Mouse (Mus musculus) spleen, postnatal 4 days (tissue): Measurements from ENCODE around the gene Zc3h15.
A peak's percentile ranks its signal among the peaks of the same experiment; 100 is the strongest.
"Not testable (repeated sequence)": the region's sequence is repeated elsewhere in the genome, so short reads cannot be mapped to it uniquely, and the experiment has no call there.

Experiments
- DNase-seq, 2 experiments: peaks; one replicate each; pipeline ENCODE4 v3.0.0; 2022; ENCODE audit warnings: low spot score in 2 of 2

Zc3h15 gene

DNA sequence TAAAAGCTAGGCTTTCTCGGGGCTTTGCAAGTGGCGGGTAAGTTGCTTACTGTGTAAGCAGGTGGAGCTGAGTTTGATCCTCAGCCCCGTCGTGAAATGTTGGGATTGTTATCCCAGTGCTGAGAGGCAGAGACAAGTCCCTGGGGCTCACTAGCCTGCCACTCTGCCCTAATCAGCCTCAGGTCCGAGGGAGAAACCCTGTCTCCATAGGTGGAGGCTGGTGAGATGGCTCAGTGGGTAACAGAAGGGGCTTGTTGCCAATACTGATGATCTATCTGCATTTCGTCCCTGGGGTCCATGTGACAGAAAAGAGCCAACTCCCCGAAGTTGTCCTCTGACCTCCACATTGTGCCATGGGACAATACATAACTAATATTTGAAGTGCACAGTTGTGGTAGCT lies 30.2 kb downstream of the Zc3h15 start:
- no peak for DNase-seq

DNA sequence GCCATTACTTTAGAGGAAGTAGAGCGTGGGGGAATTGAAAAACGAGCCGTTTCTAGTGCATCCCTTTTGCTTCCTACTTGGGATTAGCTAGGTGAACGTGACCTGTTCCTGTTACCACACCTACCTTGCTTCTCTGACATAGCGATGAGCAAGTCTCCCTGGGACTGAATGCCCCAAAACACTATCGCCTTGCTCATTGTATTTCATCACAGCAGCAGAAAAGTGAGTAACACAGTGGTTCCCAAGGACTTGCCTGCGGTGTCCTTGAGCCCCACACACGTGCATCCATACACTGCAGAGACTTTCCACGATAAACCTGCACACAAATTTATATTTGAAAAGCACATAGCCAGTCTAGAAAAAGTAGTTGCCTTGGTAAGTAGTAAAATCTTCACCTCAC lies 30.7 kb downstream of the Zc3h15 start:
- DNase-seq, result no peak

DNA sequence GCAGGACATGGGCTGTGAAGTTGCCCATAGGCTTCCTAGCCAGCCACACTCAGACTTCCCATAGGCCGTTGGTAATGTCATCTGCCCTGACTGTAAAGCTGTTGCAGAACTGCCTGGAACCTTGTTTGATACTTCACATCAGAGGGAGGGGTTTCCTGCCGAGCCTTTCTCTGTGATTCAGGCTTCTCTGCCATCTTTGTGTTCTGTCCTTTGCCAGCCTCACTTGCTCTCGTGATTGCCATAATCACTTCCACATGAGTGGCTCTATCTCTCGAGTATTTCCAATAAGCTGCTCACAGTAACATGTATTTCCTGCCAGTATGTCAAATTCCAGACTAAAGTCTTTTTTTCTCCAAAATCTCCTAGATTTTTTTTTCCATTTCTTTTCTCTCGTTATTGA lies 31.4 kb downstream of the Zc3h15 start:
- DNase-seq, result no peak

DNA sequence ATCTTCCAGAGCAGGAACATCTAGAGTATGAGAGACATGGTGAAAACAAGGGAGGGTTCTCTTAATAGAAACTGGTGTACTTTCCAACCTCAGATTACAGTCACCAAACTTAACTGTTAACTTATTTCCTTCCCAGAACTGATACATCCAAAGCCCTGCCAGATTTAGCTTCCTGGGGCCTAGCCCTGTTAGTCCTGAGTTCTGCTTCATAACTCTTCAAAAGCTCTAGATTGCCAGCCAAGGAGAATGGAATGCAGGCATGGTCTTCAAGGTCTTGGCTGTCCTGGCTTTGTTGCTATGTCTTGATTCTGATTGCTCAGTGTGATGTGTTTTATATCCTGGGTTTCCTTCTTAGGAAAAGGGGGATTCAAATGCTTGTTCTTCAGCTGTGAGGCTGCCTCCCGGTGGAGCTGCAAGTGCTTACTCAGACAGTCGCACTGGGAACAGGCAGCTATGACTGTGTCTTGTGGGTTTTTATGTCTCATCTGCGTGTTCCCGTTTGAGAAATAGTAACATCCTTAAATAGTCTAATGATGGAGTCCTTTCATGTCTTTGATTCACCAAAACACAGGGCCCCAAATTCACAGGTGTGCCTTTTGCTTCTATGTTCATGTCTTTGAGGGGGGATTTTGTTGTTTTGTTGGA lies 32.1 kb downstream of the Zc3h15 start:
- DNase-seq, result no peak

DNA sequence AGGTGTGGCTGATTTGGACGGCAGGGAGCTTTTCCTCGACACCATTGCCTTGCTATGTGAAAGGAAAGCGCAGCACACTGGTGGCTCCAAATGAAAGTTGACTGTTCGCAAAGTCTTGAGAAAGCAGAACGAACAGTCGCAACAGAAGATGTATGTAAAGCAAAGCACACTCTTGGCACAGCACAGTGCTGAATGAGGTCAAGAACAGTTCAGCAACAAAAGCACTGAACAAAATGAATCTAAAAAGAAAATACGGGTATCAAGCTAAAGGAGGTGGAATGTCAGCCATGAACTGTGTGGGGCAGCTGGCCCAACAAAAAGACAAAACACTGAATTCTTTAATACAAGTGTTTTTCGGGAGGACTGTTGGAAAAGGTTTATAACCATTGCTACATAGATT lies 37.1 kb downstream of the Zc3h15 start:
- DNase-seq, result no peak

DNA sequence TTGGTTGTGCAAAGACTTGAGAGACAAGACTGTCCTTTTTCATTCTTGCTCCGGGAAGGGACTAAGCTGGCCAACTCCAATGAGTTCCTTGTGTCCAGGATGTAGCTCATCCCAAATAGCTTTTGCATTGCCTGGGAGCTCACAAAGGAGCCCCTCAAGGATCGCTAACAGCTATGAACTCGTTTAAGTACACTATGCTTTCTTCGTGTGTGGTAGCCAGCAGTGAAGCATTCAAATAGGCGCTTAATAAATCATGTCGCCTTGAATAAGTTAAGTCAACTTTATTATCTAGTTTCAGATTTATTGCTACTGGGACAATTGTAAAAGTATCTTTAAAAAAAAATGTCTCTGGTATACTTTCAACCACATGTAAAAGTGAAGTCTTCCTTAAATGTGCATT lies 37.5 kb downstream of the Zc3h15 start:
- DNase-seq, result peak in 1 of 2 experiments; percentile 29

DNA sequence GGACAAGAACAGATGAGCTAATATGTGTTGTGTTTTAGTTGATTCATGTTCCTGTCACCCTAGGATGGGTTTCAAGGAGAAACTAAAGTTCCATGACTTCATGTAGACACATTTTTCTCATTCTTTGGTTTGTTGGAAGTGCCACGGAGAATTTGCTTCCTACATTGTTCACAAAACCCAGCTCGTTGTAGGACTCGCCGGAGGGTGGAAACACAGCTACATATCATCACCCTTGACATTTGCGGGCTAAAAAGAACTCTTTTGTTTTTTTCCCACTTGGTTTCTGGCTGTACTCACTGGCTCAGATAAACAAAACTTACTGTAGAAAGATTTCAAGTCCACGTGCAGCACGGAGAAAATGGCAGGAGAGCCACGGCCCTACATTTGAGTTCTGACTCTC lies 38.0 kb downstream of the Zc3h15 start:
- peak in 1 of 2 experiments; percentile 19 for DNase-seq

DNA sequence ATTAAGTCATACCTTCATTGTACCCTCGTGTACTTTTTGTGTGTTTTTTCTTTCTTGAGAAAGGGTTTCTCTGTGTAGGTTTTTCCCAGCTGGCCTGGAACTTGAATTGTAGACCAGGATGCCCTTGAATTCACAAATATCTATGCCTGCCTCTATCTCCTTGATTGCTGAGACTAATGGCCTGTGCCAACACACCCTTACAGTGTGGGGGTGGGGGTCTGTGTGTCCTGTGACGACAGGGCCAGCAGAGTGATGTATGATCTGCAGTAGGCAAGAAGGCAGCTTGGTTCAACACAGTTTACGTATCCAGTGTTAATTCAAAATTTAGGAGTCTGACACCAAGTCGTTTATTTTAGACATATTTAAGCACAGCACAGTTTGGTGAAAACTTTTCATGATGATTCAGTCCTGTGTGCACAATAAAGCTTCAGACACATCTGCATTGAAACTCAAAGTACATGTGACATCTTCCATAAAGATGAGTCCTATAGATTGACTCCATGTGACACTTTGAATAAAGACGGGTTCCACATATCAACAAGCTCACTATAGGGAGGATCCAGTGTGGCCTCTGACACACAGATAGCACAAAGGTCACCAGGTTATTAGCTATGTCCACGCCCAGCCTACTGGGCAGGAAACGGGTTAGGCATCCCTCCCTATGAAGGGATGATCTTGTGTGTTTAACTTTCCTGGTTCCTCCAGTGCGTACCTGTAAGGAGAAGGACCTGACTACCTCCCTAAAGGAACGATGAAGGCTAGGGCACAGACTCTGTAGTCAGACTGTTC lies 39.7 kb downstream of the Zc3h15 start:
- peak in 1 of 2 experiments; percentile 24 for DNase-seq

DNA sequence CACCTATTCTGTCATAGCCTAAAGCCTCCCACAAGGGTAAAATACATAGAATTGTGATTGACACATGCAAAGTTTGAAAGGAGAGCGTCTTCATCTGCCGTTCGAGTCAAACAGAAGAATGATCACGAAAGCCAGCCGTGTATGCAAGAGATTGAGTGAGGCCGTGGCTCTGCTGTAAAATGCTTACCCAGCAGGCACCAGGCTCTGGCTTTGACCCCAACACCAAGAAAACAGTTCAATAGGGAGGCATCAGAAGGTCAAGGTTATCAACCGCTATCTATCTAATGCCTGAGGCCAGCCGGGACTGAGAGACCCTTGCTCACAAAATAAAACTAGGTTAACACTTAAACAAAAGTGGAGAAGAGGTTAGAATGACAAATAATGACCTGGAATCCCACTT lies 40.5 kb downstream of the Zc3h15 start:
- no peak for DNase-seq

DNA sequence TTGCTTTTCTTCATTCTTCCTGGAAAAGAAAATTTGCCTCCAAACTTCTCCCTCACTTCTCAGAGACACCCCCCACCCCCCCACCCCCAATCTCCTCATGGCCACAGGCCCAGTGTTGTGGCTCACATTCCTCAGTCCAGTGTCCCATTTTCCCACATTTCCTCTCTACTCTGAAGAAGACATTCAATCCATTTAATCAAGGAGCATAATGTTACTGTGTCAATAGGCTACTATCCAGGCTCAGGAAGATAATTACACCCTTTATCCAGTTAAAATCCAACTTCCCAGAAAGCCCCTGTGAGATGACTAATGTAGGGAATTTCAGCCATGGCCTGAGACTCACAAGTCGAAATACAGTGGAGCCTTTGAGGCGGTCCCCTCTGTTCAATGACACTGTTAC lies 46.1 kb downstream of the Zc3h15 start:
- DNase-seq, result no peak

DNA sequence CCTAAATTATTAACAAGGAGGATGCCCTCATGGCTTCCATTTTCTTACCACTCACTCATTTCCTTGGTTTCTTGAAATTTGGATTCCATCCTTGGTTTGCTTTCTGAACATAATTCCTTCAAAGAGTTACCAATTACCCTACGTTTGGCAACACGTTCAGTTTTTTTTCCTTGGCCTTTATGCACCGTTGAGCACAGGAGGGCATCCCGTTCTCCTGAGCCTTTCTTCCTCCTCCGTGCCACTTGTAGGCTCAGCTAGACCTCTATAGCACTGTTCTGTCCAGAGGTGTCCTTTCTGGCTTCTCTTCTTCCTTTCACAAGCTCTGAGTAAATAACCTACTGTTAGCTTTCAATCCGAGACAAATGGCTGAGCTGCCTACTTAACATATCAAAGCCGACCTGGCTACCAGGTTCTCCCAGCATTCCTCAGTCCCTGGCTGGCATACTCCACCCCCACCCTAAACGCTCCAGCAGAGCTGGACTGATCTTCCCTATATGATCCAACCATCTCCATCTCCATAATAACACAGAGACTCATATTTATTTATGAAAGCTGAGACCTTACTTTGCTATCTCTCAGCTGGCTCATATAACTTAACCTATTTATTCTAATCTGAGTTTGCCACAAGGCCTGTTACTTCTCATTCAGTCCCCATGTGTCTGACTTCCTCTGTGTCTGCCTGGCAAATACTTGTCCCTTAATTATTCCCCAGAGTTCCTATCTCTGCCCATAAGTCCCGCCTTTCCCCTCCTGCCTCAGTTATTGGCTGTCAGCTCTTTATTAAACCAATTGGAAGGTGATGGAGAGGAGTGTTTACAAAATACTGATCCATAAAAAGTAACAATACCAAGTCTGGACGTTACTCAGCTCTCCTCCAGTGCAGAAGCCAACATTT lies 48.7 kb downstream of the Zc3h15 start:
- DNase-seq, result no peak

DNA sequence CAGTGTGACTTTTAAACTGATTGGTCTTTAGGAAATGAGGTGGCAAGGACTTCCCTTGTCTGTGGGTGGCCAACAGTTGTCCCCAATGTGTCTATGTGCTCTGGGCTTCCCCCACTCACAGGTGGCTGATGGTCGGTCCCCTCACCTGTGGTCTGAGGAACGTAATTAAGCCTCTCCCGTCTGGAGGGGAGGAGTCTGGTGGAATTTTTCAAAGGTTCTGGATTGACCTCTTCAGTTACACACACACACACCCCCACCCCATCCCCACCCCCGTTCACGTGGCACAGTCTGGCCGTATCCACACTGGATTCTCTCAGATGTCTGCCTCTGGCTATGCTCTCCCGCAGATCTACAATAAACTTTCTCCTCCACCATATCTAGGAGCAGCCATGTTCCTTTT lies 49.8 kb downstream of the Zc3h15 start:
- DNase-seq, result no peak

DNA sequence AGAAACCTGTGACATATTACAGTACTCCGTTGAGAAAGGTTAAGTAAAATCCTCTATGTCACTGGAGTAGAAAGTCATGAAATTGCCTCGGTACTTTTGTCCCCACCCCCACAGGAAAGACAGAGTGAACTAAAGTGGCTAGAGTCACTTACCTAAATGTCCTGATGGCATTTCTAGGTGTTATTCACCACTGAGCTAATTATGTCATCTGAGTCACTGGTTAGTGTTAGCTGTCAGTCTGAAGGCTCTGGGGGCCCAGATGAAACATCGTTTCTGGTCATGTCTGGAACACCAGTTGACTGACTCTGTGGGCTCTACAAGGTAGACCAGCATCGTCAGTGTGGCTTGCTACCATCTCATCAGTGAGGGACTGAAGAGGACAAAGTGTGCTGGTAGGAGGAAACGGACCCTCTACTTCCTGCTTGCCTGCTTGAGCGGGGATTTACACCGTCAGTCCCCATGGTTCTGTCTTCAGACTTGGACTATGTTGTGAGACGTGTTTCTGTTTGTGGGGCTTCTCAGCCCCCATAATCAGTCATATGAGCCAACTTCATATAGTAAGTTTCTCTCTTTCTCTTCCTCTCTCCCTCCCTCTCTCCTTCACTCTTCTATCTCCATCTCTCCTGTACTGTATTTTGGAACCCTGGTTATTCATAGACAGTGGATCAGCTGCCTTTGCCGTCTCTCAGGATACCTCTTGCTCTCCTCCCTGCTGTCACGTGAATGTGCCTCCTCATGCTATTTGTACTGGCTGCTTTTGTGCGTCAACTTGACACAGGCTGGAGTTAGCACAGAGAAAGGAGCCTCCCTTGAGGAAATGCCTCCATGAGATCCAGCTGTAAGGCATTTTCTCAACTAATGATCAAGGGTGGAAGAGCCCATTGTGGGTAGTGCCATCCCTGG lies 51.4 kb downstream of the Zc3h15 start:
- no peak for DNase-seq

DNA sequence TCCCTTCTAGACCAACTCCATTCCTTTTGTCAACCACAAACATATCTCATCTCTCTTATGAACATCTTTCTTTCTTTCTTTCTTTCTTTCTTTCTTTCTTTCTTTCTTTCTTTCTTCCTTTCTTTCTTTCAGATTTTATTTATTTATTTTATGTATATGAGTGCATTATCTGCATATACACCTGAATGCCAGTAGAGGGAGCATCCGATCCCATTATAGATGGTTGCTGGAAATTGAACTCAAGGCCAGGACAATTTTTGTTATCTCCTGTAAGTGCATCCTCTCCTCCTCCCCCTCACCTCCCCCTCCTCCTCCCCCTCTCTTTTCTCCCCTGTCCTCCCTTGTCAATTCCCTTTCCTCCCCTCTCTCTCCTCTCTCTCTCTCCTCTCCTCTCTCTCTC lies 54.2 kb downstream of the Zc3h15 start:
- no peak for DNase-seq

DNA sequence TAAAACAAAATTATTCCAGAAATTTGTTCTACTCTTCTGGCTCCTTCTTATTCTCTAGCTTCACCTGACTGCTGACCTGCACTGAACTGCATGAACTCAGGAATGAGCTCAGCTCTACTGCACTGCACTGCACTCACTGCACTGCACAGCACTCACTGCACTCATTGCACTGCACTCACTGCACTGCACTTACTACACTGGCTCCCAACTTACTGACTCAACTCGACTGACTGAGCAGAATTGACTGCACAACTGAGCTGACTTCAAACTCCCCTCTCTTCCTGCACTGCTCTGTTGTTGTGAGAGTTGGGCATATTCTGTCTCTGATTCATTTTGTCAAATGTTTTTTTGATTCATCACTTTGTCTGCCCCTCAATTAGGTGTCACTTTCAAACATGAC lies 55.1 kb downstream of the Zc3h15 start:
- DNase-seq, result no peak

DNA sequence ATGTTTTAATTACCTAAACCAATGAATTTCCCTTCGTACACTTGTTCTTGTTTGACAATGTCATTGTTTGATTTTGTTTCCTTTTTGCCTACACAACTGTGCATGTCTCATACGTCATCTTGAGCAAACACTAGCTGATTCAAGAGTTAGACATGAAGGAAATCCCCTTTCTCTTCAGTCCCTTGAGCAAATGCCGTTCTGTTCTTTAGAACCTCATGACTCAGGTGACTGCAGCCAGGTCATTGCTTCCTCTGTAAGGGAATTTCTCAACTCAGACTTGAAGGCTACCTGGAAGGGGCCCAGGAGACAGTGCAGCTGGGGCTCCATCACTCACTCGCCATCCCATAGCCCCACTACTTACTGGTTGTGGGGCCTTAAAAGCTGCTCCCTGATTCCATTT lies 56.4 kb downstream of the Zc3h15 start:
- no peak for DNase-seq

DNA sequence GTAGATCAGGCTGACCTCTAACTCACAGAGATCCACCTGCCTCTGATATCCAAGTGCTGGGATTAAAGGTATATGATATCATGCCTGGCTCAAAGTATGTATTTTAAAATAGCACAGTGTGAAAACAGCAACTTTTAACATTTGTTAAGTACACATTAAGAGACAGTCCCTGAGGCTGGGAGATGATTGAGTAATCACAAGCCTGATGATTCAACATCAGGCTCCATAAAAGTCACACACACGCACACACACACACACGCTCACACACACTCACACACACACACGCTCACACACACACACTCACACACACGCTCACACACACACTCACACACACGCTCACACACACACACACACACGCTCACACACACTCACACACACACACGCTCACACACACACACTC lies 58.2 kb downstream of the Zc3h15 start:
- DNase-seq, result no peak

DNA sequence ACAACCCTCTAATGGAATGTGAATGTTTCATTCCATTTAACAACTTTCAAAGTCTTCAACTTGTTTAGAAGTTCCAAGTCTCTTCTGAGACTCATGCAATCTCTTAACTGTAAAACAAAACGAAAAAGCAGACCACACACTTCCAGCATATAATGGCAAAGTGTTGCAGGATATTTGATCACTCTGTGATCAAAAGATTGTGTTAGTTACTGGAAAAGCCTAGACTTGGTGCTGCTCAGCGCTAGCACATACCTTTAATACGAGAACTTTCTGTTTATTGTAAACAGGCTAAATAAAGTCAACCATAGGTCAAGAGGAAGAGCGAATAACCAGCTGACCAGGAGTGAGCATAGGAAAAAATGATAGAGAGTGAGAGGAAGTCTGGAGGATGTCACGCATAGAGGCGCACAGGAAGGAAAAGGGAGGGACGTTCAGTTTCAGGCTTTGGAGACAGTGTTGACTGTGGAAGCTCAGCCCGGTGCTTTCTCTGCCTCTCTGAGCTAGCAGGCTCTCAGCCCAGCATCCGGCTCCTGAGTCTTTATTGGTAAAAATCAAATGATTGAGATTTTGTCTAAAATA lies 61.4 kb downstream of the Zc3h15 start:
- no peak for DNase-seq

DNA sequence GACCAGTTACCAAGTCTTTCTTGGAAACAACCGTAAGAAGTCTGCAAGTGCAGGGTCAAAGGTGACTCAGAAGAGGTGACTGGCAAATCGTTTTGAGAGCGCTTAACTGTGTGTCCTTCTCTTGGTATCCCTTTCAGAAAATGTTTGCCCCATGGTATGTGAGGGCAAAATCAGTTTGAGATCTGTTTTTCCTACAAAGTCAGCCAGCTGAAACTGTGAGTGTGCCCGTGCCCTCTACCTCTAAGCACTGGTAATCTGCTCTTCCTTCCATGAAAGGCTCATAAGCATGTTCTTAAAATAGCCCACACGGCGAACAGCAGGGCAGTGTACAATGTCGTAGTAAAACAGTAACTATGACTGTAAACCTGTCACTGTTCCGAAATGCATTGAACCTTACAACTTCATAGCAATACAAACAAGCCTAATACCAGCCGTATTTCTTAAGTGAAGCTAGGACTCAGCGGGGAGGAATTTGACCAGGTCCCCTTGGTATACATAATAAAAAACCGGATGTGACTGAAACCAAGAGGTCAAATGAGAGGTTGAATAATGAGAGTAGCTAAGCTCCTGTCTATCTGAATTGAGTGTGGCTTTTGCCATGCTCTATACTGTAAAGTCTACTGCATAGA lies 65.8 kb downstream of the Zc3h15 start:
- DNase-seq, result no peak

DNA sequence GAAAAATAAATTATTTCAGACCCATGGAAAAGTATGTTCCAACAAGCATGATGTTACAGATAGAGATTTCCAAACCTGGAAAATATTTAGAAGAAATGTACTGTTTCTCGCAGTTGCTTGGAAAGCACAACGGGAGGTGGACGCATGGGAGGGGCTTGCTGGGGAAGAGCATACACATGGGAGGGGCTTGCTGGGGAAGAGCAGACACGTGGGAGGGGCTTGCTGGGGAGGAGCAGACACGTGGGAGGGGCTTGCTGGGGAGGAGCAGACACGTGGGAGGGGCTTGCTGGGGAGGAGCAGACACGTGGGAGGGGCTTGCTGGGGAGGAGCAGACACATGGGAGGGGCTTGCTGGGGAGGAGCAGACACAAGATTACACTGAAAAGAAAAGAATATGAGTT lies 69.0 kb downstream of the Zc3h15 start:
- DNase-seq, result not testable (repeated sequence)

DNA sequence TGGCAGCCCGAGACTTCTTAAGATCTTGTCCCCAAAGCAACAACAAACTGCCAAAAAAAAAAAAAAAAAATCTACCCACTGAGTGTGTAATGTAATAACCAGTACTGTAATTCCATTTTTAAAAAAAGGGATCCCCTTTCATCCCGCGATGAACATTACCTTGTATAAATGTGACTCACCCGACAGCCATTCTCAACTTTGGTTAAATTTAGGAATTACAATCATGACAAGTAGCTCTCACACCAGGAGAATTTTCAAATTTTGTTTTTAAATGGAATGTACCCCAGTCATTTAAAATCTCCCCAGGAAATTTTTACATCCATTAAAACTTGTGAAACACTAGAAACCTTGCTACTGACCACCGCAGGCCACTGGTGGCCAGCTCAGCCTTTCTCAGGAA lies 69.7 kb downstream of the Zc3h15 start:
- DNase-seq, result no peak
